Mouse (Mus musculus): Measurements from ENCODE around the gene Unc13d.
A peak's percentile ranks its signal among the peaks of the same experiment; 100 is the strongest.

DNA sequence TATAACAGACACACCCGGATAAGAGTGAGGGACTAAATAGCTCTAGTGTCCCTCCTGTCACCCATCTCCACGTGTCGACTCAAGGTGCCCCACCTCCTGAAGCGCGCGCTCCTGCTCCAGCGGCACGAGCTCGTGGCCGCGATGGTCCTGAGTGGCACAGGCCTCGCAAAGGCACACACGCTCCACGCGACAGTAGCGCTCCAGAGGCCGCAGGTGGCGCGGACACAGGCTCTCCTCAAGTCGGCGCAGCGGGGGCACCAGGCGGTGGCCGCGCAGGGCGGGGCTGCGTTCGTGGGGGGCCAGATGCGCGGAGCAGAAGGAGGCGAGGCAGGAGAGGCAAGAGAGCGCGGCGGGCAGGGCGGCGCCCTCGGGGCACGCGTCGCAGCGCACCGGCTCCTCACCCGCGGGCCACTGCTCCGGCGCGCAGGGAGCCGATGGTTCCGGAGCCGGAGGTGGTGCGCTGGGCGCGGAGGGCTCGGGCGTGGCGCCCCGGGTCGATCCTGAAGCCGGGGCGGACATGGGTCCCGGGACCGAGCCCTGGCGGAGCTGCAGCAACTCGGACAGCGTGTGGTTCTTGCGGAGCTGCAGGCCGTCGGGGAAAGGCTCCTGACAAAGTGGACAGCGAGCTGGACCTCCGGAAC, 31.8 kb upstream of the Unc13d start:
- TF ChIP-seq POLR2A (IDR thresholded peaks at IDR 0.05; ENCODE audit: borderline replicate concordance, extremely low read depth, low read depth, low read length) (peak; percentile 30; the same call in 1 of the 2 replicates), CTCF (IDR thresholded peaks at IDR 0.05; ENCODE audit: insufficient read depth, low read length) (no peak)

Data from lung, adult 2 months (tissue).